Mouse (Mus musculus): ENCODE results near the gene Hip1r. TPM values are rescaled to one million over a fixed set of nuclear protein-coding genes. Genes with fewer than 3 reads are reported as not detected.
A peak's percentile ranks its signal among the peaks of the same experiment; 100 is the strongest.

Gene Hip1r
- polyA plus RNA-seq, 1 experiment from 2014 or later: 34.3 TPM

- Histone ChIP-seq H3K27ac (ENCODE audit: low read length) (peak overlapping the region; percentile 92; the same call in 1 of the 2 replicates), H3K4me2 (ENCODE audit: low read length) (peak overlapping the region; percentile 78), H3K4me1 (ENCODE audit: control insufficient read depth, insufficient read depth, low read length) (peaks cover 37% of the 10 kb centered on the region), H3K27me3 (ENCODE audit: control insufficient read depth, insufficient read depth, low read depth, low read length) (no peaks in the 10 kb centered on the region), H3K9ac (ENCODE audit: low read depth, low read length) (peak overlapping the region; percentile 7; the same call in 1 of the 2 replicates), H3K9me3 (replicated peaks; ENCODE audit: control insufficient read depth, low read length, poor library complexity, severe bottlenecking) (no peaks in the 10 kb centered on the region), H3K36me3 (ENCODE audit: control insufficient read depth, insufficient read depth, low read length) (no peaks in the 10 kb centered on the region), H3K4me3 (ENCODE audit: low read depth, low read length) (peak overlapping the region; percentile 85)
- ATAC-seq: no peak
- 81% methylated on average over 19 of the region's 19 CpGs for WGBS
Observed at GRCm38 (mm10) chr5:124029220-124030035, 56.0 kb downstream of the Hip1r start.

- Histone ChIP-seq H3K9ac (ENCODE audit: low read depth, low read length) (peak overlapping the region; percentile 97), H3K27me3 (ENCODE audit: control insufficient read depth, insufficient read depth, low read depth, low read length) (no peaks in the 10 kb centered on the region), H3K4me3 (ENCODE audit: low read depth, low read length) (peak overlapping the region; percentile 85), H3K36me3 (ENCODE audit: control insufficient read depth, insufficient read depth, low read length) (no peaks in the 10 kb centered on the region), H3K9me3 (replicated peaks; ENCODE audit: control insufficient read depth, low read length, poor library complexity, severe bottlenecking) (no peaks in the 10 kb centered on the region), H3K27ac (ENCODE audit: low read length) (peak overlapping the region; percentile 92), H3K4me1 (ENCODE audit: control insufficient read depth, insufficient read depth, low read length) (peaks cover 27% of the 10 kb centered on the region), H3K4me2 (ENCODE audit: low read length) (peak overlapping the region; percentile 78)
- ATAC-seq: peak; percentile 33
- 7% methylated on average over 12 of the region's 12 CpGs for WGBS
Observed at GRCm38 (mm10) chr5:124030386-124031067, 57.1 kb downstream of the Hip1r start.

- Histone ChIP-seq H3K36me3 (ENCODE audit: control insufficient read depth, insufficient read depth, low read length) (no peaks in the 10 kb centered on the region), H3K9me3 (replicated peaks; ENCODE audit: control insufficient read depth, low read length, poor library complexity, severe bottlenecking) (no peaks in the 10 kb centered on the region), H3K27ac (ENCODE audit: low read length) (peak overlapping the region; percentile 92), H3K9ac (ENCODE audit: low read depth, low read length) (peak overlapping the region; percentile 97), H3K4me1 (ENCODE audit: control insufficient read depth, insufficient read depth, low read length) (peaks cover 19% of the 10 kb centered on the region), H3K4me3 (ENCODE audit: low read depth, low read length) (peak overlapping the region; percentile 85), H3K4me2 (ENCODE audit: low read length) (peak overlapping the region; percentile 78), H3K27me3 (ENCODE audit: control insufficient read depth, insufficient read depth, low read depth, low read length) (no peaks in the 10 kb centered on the region)
- WGBS: under 1% methylated on average over 23 of the region's 26 CpGs
- ATAC-seq: peak; percentile 41
Observed at GRCm38 (mm10) chr5:124031068-124031955, 57.9 kb downstream of the Hip1r start.

- H3K27me3 ChIP-seq (ENCODE audit: control insufficient read depth, insufficient read depth, low read depth, low read length): no peaks in the 10 kb centered on the region
- under 1% methylated on average over 40 of the region's 52 CpGs for whole genome bisulfite sequencing
- peak within 1 kb of the TSS; percentile 97 for H3K9ac ChIP-seq (ENCODE audit: low read depth, low read length)
- ATAC-seq: peak; percentile 72
- peak within 1 kb of the TSS; percentile 92 for H3K27ac ChIP-seq (ENCODE audit: low read length)
- H3K4me1 ChIP-seq (ENCODE audit: control insufficient read depth, insufficient read depth, low read length): peaks cover 20% of the 10 kb centered on the region
- H3K4me2 ChIP-seq (ENCODE audit: low read length): peak within 1 kb of the TSS; percentile 78
- H3K9me3 ChIP-seq (replicated peaks; ENCODE audit: control insufficient read depth, low read length, poor library complexity, severe bottlenecking): no peaks in the 10 kb centered on the region
- H3K4me3 ChIP-seq (ENCODE audit: low read depth, low read length): peak within 1 kb of the TSS; percentile 85
- H3K36me3 ChIP-seq (ENCODE audit: control insufficient read depth, insufficient read depth, low read length): no peaks in the 10 kb centered on the region
Observed at GRCm38 (mm10) chr5:124032001-124032508, 58.6 kb downstream of the Hip1r start, which contains the start of gene Vps37b. TSS of gene Vps37b (minus strand) at chr5:124032270.

GRCm38 (mm10) chr5:124034471-124034870 lies 61.0 kb downstream of the Hip1r start:
- WGBS: 84% methylated on average over 11 of the region's 11 CpGs
- no peak for ATAC-seq
- H3K9ac ChIP-seq (ENCODE audit: low read depth, low read length): no peak overlapping the region
- no peaks in the 10 kb centered on the region for H3K9me3 ChIP-seq (replicated peaks; ENCODE audit: control insufficient read depth, low read length, poor library complexity, severe bottlenecking)
- H3K27ac ChIP-seq (ENCODE audit: low read length): no peak overlapping the region
- H3K4me1 ChIP-seq (ENCODE audit: control insufficient read depth, insufficient read depth, low read length): peaks cover 12% of the 10 kb centered on the region
- H3K27me3 ChIP-seq (ENCODE audit: control insufficient read depth, insufficient read depth, low read depth, low read length): no peaks in the 10 kb centered on the region
- no peaks in the 10 kb centered on the region for H3K36me3 ChIP-seq (ENCODE audit: control insufficient read depth, insufficient read depth, low read length)
- no peak overlapping the region for H3K4me3 ChIP-seq (ENCODE audit: low read depth, low read length)
- no peak overlapping the region for H3K4me2 ChIP-seq (ENCODE audit: low read length)

- Histone ChIP-seq H3K9me3 (replicated peaks; ENCODE audit: control insufficient read depth, low read length, poor library complexity, severe bottlenecking) (no peaks in the 10 kb centered on the region), H3K9ac (ENCODE audit: low read depth, low read length) (no peak overlapping the region), H3K4me3 (ENCODE audit: low read depth, low read length) (no peak overlapping the region), H3K27me3 (ENCODE audit: control insufficient read depth, insufficient read depth, low read depth, low read length) (no peaks in the 10 kb centered on the region), H3K27ac (ENCODE audit: low read length) (no peak overlapping the region), H3K36me3 (ENCODE audit: control insufficient read depth, insufficient read depth, low read length) (no peaks in the 10 kb centered on the region), H3K4me1 (ENCODE audit: control insufficient read depth, insufficient read depth, low read length) (peaks cover 2% of the 10 kb centered on the region; the same call in 1 of the 2 replicates), H3K4me2 (ENCODE audit: low read length) (no peak overlapping the region)
- WGBS: 95% methylated on average over 9 of the region's 9 CpGs
- ATAC-seq: no peak
Observed at GRCm38 (mm10) chr5:124035406-124035805, 62.0 kb downstream of the Hip1r start.

- no peak overlapping the region for H3K9ac ChIP-seq (ENCODE audit: low read depth, low read length)
- H3K4me3 ChIP-seq (ENCODE audit: low read depth, low read length): no peak overlapping the region
- H3K9me3 ChIP-seq (replicated peaks; ENCODE audit: control insufficient read depth, low read length, poor library complexity, severe bottlenecking): no peaks in the 10 kb centered on the region
- H3K27ac ChIP-seq (ENCODE audit: low read length): no peak overlapping the region
- ATAC-seq: no peak
- 75% methylated on average over 8 of the region's 8 CpGs for WGBS
- H3K27me3 ChIP-seq (ENCODE audit: control insufficient read depth, insufficient read depth, low read depth, low read length): no peaks in the 10 kb centered on the region
- H3K36me3 ChIP-seq (ENCODE audit: control insufficient read depth, insufficient read depth, low read length): no peaks in the 10 kb centered on the region
- 0 out of 2 replicates have a peak, but pooled peaks cover 2% of the 10 kb centered on the region for H3K4me1 ChIP-seq (ENCODE audit: control insufficient read depth, insufficient read depth, low read length)
- H3K4me2 ChIP-seq (ENCODE audit: low read length): no peak overlapping the region
Observed at GRCm38 (mm10) chr5:124035806-124036205, 62.4 kb downstream of the Hip1r start.

- Histone ChIP-seq H3K9me3 (replicated peaks; ENCODE audit: control insufficient read depth, low read length, poor library complexity, severe bottlenecking) (no peaks in the 10 kb centered on the region), H3K9ac (ENCODE audit: low read depth, low read length) (no peak overlapping the region), H3K4me3 (ENCODE audit: low read depth, low read length) (no peak overlapping the region), H3K4me2 (ENCODE audit: low read length) (no peak overlapping the region), H3K27ac (ENCODE audit: low read length) (no peak overlapping the region), H3K4me1 (ENCODE audit: control insufficient read depth, insufficient read depth, low read length) (0 out of 2 replicates have a peak, but pooled peaks cover 2% of the 10 kb centered on the region), H3K27me3 (ENCODE audit: control insufficient read depth, insufficient read depth, low read depth, low read length) (no peaks in the 10 kb centered on the region), H3K36me3 (ENCODE audit: control insufficient read depth, insufficient read depth, low read length) (no peaks in the 10 kb centered on the region)
- ATAC-seq: no peak
- WGBS: 24% methylated on average over 6 of the region's 6 CpGs
Observed at GRCm38 (mm10) chr5:124036341-124036740, 62.9 kb downstream of the Hip1r start.
